Mouse (Mus musculus): ENCODE measurements at regions not wholly inside any gene's neighbourhood (a gene's known extent, or its start where the extent isn't known, plus 50 kb on each side); places are given as distances from the start of the nearest gene placed in this dataset.

GRCm38 (mm10) chr11:37772481-37773089, 536.8 kb upstream of the Tenm2 start:
- TF ChIP-seq CTCF (conservative IDR thresholded peaks at IDR 0.05; ENCODE audit: low read length) = no peak
- no peak for TF ChIP-seq NANOG (IDR thresholded peaks at IDR 0.05; ENCODE audit: borderline replicate concordance, low read length)
- no peak for TF ChIP-seq POU5F1 (IDR thresholded peaks at IDR 0.05; ENCODE audit: borderline replicate concordance, low read length)

Data from E14TG2a.4 (cell line).